Mouse (Mus musculus): ENCODE data around the gene Pcgf1. TPM values are rescaled to one million over a fixed set of nuclear protein-coding genes. Genes with fewer than 3 reads are reported as not detected.
A peak's percentile ranks its signal among the peaks of the same experiment; 100 is the strongest.

Gene Pcgf1
- 27.8 and 30.3 TPM in 2 replicates for polyA plus RNA-seq (2015; fragmentation: Nextera tagmentation; extraction: Ambion mirVana)

DNA sequence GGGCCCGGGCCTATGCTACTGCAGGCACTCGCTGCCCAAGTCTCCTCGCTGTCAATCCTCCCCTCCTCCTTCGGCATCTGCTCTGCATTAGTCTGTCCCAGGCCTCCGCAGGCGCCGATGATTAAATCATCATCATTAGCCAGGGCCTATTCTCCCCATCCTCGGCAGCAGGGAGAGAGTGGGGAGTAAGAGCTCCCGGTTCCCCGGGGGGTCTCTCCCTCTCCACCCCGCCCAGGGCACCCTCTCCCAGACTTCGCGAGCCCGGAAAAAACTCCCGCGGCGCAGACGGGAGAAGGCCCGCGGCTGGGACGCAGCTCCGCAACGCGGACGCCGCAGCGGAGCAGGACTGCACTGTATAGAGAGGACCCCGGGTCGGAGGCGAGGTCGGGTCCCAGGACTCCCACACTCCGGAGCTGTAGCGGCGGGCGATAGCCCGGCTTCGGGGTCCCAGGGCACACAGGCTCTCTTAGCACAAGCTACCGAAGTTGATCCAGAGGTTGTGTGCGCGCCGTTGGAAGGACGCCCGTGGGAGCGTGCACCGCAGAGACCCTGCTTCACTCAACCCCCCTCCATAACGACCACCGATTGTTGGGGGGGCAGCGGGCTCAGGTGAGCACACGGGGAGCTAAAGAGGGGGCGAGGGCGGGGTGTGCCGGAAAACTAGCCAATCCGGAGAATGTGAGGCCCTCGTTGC is at the start of gene Pcgf1:
Gene Pcgf1, plus strand, starts transcription at position 240 of the 694 bp plus-strand sequence.
- no peak for DNase-seq (ENCODE audit: low spot score)

DNA sequence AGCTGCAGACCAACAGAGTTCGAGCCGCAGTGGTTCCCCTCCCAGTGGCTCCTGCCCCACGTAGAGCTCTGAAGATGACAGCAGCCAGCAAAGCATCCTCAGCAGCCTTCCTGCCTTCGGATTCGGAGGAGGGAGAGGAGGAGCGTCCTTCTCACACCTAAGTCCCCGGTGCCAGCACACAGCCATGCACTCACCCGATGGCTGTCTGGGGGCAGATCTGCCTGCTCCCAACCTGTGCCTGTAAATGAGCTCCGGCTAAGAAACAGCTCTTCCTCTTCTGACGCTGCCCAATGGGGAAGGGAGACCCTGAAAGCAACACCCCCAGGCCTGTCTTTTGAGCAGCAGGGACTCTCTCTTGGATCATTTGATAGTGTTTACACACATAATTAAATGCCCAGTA is 47.9 kb upstream of the Pcgf1 start:
- DNase-seq (ENCODE audit: low spot score), result no peak

DNA sequence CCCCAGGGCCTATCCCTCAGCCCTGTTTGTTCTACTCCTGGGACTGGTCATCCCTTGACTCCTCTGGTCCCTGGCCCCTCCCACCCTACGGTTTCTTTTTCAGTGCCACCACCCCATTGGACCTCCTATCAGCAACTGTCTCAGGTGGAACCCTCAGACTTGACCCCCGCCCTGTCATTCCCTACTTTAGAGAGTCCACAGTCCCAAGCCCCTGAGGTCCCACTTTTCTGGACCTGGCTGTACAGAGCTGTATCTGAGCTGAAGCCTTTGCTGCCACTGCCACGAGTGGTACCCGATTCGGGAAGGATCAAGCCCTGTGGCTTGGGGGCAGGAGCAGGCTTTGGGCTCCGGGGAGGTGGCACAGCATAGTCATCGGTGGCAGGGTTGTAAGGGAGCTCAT is 46.6 kb upstream of the Pcgf1 start:
- DNase-seq (ENCODE audit: low spot score), result no peak

DNA sequence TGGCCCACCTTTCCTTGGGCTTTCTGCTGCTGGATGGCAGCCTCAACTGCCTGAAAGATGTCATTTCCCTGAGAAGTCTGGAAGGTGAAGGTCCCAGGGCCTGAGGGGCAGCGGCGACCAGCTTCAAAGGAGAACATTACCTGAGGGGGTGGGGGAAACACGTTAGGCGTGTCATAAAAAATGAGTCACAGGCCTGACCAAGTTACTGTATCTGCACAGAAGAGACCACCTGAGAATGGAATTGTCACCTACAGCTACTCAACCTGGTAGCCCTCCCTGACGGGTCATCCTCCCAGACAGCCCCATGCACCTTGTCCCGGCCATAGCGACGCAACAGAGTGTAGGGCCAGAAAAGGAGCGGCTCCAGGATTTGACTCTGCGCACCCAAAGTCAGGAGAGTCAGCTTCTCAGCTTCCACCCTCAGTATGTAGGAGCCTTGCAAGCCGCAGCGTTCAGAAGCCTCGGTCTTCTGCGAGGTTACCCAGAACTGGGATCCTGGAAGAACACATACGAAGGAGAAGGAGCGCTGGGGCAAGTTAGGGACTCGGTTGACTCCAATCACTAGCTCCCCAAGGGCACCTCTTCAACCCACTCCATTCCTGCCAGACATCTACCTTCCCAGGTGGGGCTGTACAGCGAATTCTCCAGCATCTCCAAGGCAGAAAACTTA is 45.6 kb upstream of the Pcgf1 start:
- DNase-seq (ENCODE audit: low spot score), result no peak

DNA sequence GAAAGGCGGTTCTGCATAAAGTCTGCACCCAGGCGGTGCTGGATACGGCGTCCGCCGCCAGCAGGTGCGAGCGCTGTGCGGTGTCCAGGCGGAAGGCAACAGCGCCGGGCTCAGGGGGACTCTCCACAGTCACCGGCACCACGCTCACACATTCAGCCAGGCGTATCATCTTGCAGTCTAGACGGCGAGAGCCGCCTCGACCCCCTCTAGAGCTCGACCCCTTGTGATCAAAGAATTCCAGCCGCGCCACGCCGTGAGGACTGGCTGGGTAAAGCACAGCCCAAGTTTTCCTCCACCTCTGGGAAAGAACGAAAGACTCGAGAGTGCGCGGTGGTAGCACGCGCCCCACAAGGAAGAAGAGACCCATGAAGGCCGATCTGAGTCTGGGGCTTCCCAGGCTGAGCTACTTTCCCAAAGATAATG is 44.9 kb upstream of the Pcgf1 start:
- peak; percentile 49 for DNase-seq (ENCODE audit: low spot score)

DNA sequence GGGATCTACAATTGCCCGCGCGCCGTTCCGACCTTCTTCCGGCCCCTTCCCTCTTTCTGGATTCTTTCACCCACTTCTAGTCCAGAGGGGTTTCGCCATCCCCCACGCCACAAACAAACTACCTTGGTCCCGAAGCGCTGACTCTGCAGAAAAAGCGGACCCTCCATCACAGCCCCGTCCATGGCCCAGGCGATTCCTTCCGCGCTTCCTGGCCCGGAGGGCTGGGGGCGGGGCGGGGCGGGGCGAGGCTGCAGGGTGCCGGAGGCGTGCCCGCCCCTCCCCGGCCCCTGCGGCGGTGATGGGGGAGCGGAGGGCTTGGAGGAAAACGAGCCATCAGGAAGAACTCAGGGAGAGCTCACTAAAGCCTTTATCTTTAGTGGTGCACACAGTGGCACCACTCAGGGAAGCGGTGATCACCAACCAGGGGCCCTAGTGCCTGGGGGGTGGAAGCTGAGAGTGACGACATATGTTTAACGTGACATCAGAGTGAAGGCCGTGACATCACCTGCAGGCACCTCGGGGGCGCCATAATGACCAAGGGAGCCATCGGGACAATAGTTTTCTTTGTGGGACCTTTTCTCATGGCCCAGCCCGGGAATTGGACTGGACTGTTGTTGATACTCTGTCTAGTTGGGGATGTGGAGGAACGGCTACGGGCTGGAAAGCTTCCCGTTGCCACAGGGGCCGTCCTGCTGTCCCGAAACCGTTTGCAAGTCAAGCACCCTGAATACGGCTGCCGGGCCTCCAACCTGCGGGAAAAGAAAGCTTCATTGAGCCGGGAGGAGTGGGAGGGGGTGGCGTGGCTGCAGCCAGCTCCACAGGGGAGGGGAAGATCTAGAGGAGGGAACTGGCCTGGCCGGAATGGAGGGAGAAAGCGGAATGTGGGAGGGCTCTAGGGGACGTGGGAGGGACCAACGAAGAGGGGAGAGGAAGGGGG is 44.2 kb upstream of the Pcgf1 start, which contains the start of the genes Dok1 and Loxl3:
Gene Dok1, minus strand, starts transcription at position 223 of the 937 bp plus-strand sequence.
Gene Loxl3, plus strand, starts transcription at position 925 of the 937 bp plus-strand sequence.
- DNase-seq (ENCODE audit: low spot score), result peak; percentile 76

GRCm38 (mm10) chr6:83034463-83035055 is 43.1 kb upstream of the Pcgf1 start:
- DNase-seq (ENCODE audit: low spot score), result no peak

GRCm38 (mm10) chr6:83037188-83037587 is 40.5 kb upstream of the Pcgf1 start:
- no peak for DNase-seq (ENCODE audit: low spot score)

DNA sequence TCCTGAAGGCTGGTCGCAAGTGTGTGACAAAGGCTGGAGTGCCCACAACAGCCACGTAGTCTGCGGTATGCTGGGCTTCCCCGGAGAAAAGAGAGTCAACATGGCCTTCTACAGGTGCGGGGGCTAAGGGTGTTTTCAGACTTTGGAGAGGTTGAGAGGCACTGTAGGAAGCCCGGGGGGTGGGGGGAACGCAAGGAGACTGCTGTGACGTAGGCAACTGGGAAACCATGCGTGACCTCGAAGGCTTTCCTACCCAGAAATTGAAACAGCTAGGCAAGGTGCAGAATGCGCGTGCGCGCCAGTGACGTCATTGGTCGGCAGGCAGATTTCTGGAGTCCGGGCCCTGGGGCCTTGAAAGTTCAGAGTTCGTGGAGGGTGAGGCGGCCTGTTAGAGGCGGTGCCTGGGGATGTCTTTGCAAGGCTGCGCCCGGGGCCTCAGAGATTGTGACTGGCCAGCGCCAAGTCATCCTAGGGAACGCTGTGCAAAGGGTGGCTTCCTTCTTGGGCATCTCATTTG is 39.1 kb upstream of the Pcgf1 start:
- peak; percentile 91 for DNase-seq (ENCODE audit: low spot score)

GRCm38 (mm10) chr6:83040601-83041000 is 37.1 kb upstream of the Pcgf1 start:
- no peak for DNase-seq (ENCODE audit: low spot score)

DNA sequence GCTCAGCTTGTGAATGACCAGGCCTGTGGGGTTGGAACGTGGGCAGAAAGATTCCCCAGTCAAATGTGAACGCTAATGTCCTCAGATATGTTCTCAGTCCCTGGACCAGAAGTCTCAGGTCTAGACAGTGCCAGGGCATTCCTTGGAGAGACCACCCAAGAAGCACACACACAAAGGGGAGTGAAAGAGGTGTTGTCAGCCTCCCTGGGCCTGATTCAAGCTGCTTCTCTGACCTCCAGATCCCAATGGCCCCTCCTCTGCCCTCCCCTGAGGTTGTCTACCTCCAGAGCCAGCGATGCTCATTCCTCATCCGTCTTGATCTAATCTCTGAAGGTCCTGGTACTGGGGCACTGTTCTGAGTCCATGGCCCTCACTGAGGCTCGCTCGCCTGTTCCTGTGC is 34.1 kb upstream of the Pcgf1 start:
- no peak for DNase-seq (ENCODE audit: low spot score)

- no peak for DNase-seq (ENCODE audit: low spot score)
Measured at GRCm38 (mm10) chr6:83043993-83044392, 33.7 kb upstream of the Pcgf1 start.

DNA sequence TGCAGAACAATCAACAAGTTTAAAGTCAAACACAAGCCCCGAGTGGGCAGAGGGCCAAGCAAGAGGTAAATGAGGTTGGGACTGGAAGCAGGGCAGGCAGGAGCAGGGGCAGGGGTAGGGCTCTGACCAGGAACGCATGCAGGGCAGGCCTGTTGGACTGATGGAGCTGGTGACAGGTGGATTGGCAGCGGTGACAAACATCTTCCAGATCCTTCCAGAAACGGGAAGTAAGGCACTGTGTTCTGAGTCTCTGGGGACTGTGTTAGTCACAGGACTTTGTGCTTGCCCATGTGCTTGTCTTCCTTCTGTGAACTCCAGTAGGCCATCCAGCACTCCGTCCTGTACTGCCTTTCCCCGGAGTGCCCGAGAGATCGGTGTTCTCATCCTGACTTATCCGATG is 32.9 kb upstream of the Pcgf1 start:
- no peak for DNase-seq (ENCODE audit: low spot score)

- DNase-seq (ENCODE audit: low spot score), result no peak
Measured at GRCm38 (mm10) chr6:83049367-83049766, 28.3 kb upstream of the Pcgf1 start.

DNA sequence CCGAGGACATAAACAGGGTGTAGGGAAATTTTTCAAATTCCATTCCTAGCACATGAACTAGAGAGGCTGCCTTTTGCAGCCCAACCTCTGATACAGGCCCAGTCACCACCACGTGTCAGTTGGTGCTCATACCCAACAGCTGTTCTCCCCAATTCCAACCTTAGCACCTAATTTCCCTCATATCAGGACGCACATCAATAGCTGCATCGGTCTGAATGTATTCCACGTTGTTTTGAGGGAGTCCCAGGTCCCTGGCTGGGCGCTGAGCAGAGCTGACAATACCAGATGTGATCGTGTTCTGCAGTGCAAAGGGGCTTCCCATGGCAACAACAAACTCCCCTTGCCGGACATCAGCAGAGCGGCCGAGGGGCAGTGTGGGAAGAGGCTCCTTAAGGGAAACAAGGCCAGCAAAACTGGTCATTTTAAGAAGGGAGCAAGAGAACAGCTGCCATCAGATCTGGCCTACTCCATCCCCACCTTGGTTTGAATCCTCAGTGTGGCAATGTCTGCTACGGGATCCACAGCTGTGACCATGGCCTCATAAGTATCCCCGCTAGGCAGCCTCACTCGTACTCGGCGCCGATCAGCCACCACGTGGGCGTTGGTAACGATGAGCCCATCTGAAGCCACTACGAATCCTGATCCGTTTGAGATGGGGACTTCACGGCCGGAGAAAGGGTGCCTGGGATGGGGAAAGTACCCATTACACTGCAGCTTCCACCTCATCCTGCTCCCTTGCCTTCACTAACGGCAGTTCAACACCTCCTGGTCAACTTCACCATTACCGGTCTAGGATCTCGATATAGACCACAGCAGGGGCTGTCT is 24.3 kb upstream of the Pcgf1 start:
- peak; percentile 31 for DNase-seq (ENCODE audit: low spot score)

DNA sequence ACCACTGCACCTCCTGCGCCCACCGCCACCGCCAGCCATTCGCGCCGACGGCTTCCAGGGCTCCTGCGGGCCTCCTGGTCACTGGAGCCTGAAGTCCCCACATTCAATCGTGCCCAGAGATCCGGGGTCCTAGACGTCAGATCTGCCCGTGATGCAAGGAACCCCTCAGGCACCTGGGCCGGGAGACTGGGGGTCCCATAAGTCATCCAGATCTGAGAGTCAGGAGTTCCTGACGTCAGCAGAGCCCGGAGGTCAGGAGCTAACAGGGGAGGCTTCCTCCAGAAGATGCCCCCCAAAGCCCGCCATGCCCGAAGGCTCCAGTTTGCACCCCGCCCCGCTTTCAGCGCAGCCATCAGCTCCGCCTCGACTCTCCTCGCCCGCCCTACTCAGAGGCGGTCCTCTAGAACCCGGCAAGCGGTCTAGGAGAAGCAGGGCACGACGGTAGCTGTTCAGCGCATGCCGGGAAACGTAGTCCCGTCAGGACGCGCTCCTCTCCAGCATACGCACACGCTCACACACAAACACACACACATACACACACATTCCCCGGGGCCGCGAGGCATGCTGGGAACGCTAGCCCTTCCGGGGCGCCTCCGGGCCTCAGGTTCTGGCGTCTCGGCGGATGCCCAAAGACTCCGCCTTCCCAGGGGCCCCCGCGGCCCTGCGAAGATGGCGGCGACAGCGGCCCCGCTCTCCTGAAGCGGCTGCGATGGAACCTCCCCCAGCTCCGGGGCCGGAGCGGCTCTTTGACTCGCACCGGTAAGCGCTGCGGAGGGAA is 23.4 kb upstream of the Pcgf1 start, which contains the start of gene Aup1:
Gene Aup1, plus strand, starts transcription at position 448 of the 778 bp plus-strand sequence.
- peak; percentile 99 for DNase-seq (ENCODE audit: low spot score)

DNA sequence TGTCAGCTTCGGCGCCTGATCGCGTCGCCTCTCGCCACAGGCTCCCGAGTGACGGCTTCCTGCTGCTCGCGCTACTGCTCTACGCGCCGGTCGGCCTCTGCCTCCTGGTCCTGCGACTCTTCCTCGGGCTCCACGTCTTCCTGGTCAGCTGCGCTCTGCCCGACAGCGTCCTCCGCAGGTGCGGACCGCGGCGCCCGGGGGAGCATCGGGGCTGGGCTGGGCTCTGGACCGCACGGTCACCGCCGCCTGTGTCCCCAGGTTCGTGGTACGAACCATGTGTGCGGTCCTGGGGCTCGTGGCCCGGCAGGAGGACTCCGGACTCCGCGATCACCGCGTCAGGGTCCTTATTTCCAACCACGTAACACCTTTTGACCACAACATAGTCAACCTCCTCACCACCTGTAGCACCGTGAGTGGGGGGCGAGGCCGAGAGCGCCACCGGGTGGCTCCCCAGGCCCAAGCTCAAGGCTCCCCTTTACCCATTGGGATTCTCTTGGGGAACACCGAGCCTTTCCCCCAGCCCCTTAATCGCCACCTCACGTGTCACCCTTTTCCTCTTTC is 22.7 kb upstream of the Pcgf1 start, which contains the start of gene Htra2:
Gene Htra2, minus strand, starts transcription at position 403 of the 561 bp plus-strand sequence.
- peak; percentile 46 for DNase-seq (ENCODE audit: low spot score)

DNA sequence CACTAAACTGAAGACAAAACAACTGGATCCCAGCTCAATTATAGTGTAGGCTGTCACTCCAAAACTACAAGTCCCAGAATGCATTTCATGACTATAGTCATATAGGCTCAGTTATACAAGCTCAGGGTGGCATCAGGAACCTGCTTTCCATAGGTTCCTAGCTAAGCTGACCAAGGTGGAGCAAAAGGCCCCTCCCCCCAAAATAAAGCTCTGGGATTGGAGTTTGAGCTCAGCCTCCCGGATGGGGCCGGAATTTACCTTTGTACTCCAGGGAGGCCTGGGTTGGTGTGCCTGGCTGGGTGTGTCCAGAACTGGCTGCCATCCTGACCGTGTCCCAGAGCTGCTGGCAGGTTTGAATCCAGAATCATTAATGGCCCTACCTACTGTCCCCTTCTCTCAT is 19.9 kb upstream of the Pcgf1 start, which contains the start of gene Dqx1:
Gene Dqx1, plus strand, starts transcription at position 55 of the 400 bp plus-strand sequence.
- no peak for DNase-seq (ENCODE audit: low spot score)

DNA sequence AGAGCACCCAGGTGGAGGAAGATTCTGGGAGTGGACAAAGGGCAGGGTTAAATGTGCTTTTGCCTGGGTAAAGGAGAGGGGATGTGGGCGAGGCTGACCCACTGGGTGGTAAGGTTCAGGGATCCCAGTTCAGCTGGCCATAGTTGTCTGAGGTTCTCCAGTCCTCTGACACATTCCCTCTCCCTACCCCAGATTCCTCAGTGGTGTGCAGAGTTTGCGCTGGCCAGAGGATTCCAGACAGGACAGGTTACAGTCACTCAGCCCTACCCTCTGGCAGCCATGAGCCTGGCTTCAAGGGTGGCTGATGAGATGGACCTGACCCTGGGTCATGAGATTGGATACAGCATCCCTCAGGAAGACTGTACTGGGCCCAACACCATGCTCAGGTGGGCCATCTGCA is 18.9 kb upstream of the Pcgf1 start:
- DNase-seq (ENCODE audit: low spot score), result no peak
